Mouse (Mus musculus): ENCODE data around the gene Got2. TPM values are rescaled to one million over a fixed set of nuclear protein-coding genes. Genes with fewer than 3 reads are reported as not detected.

The Got2 gene
- polyA plus RNA-seq, 1 experiment from 2014 or later, result 236 TPM

Other genes with a start within 250 kb of the Got2 start
- 16.3 and 17.0 TPM in 2 replicates for gene Ndrg4, start 211.6 kb downstream of the Got2 start, polyA plus RNA-seq (2015; fragmentation: Nextera tagmentation; extraction: Ambion mirVana)
- 19.7 and 24.3 TPM in 2 replicates for gene Setd6, start 172.7 kb downstream of the Got2 start, polyA plus RNA-seq (2015; fragmentation: Nextera tagmentation; extraction: Ambion mirVana)
- 56.4 and 57.5 TPM in 2 replicates for gene Cnot1, start 81.1 kb downstream of the Got2 start, polyA plus RNA-seq (2015; fragmentation: Nextera tagmentation; extraction: Ambion mirVana)
- 324 and 397 TPM in 2 replicates for gene Sap18b, start 63.2 kb downstream of the Got2 start, polyA plus RNA-seq (2015; fragmentation: Nextera tagmentation; extraction: Ambion mirVana)
- 20.6 and 22.0 TPM in 2 replicates for gene Slc38a7, start 35.0 kb downstream of the Got2 start, polyA plus RNA-seq (2015; fragmentation: Nextera tagmentation; extraction: Ambion mirVana)